Mouse (Mus musculus) myocyte (in vitro differentiated cells): ENCODE data around the gene Tmem219.
"Not testable (repeated sequence)": the region's sequence is repeated elsewhere in the genome, so short reads cannot be mapped to it uniquely, and the experiment has no call there.

Experiments
- CEBPB ChIP-seq: IDR thresholded peaks from 2 replicates; pipeline ENCODE4 v1.6.1; 2011; ENCODE audit warnings: mild to moderate bottlenecking, moderate library complexity; ENCODE audit not compliant: poor library complexity, insufficient read depth, severe bottlenecking
- MAX ChIP-seq: IDR thresholded peaks from one replicate; pipeline ENCODE4 v1.6.1; 2011; ENCODE audit warnings: low read depth, mild to moderate bottlenecking, control low read depth
- MYOD1 ChIP-seq, 3 experiments: IDR thresholded peaks; one replicate each; pipeline ENCODE4 v1.6.1; 2011; ENCODE audit warnings: control low read depth in 2 of 3, low read depth in 2 of 3, mild to moderate bottlenecking in 2 of 3, moderate library complexity in 1 of 3; ENCODE audit not compliant: insufficient read length in 2 of 3, control insufficient read depth in 1 of 3
- MYOG ChIP-seq, 3 experiments: IDR thresholded peaks; one replicate each; pipeline ENCODE4 v1.6.1; 2011; ENCODE audit warnings: control low read depth in 2 of 3, low read depth in 2 of 3, mild to moderate bottlenecking in 2 of 3; ENCODE audit not compliant: insufficient read length in 2 of 3, control insufficient read depth in 1 of 3, insufficient read depth in 1 of 3
- POLR2A ChIP-seq: IDR thresholded peaks from one replicate; pipeline ENCODE4 v1.6.1; 2011; ENCODE audit warnings: low read depth, mild to moderate bottlenecking, control low read depth, moderate library complexity; ENCODE audit not compliant: insufficient read length
- POLR2AphosphoS2 ChIP-seq: IDR thresholded peaks from one replicate; pipeline ENCODE4 v1.6.1; 2011; ENCODE audit warnings: low read depth, control low read depth; ENCODE audit not compliant: insufficient read length
- REST ChIP-seq: IDR thresholded peaks from one replicate; pipeline ENCODE4 v1.6.1; 2011; ENCODE audit warnings: mild to moderate bottlenecking, control low read depth, moderate library complexity; ENCODE audit not compliant: insufficient read depth, insufficient read length
- TCF12 ChIP-seq: IDR thresholded peaks from one replicate; pipeline ENCODE4 v1.6.1; 2011; ENCODE audit warnings: mild to moderate bottlenecking, control low read depth; ENCODE audit not compliant: poor library complexity, insufficient read depth, severe bottlenecking
- USF1 ChIP-seq: IDR thresholded peaks from one replicate; pipeline ENCODE4 v1.6.1; 2011; ENCODE audit warnings: low read depth, mild to moderate bottlenecking, control low read depth, moderate library complexity

DNA sequence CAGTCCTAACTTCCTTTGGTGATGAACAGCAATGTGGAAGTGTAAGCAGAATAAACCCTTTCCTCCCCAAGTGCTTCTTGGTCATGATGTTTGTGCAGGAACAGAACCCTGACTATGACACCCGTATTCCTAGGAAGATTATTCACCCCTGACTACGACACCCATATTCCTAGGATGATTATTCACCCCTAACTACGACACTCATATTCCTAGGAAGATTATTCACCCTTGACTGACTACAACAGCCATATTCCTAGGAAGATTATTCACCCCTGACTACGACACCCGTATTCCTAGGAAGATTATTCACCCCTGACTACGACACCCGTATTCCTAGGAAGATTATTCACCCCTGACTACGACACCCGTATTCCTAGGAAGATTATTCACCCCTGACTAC lies 22.9 kb downstream of the Tmem219 start:
- TF ChIP-seq POLR2A; CEBPB; MAX; USF1; TCF12; POLR2AphosphoS2; MYOG (IDR thresholded peaks at IDR 0.05; ENCODE audit: control insufficient read depth in 1 of 3, insufficient read depth in 1 of 3, insufficient read length in 2 of 3, low read depth in 2 of 3); MYOD1 (IDR thresholded peaks at IDR 0.05; ENCODE audit: control insufficient read depth in 1 of 3, insufficient read length in 2 of 3, low read depth in 2 of 3); REST: not testable (repeated sequence)
